Mouse (Mus musculus) splenic B cell, adult 2 months (primary cell): Measurements from ENCODE around the gene Efcab6.

Experiments used
- DNase-seq: peaks from one replicate; pipeline ENCODE4 v3.0.0-alpha.2; 2011; ENCODE audit warnings: low read depth, low spot score
- H3K27me3 ChIP-seq: 2 replicates; pipeline ENCODE4 v1.6.1; 2012; ENCODE audit warnings: mild to moderate bottlenecking, low read length, moderate library complexity, mixed read lengths; ENCODE audit not compliant: control insufficient read depth, poor library complexity, insufficient read depth, severe bottlenecking
- H3K36me3 ChIP-seq: 2 replicates; pipeline ENCODE4 v1.6.1; 2012; ENCODE audit warnings: mild to moderate bottlenecking, low read length, moderate library complexity, mixed read lengths; ENCODE audit not compliant: control insufficient read depth, poor library complexity, insufficient read depth, severe bottlenecking

Efcab6 gene

GRCm38 (mm10) chr15:83913028-83913714 lies 152.0 kb downstream of the Efcab6 start:
- no peaks in the 10 kb centered on the region for H3K36me3 ChIP-seq
- H3K27me3 ChIP-seq, result no peaks in the 10 kb centered on the region
- DNase-seq, result no peak

DNA sequence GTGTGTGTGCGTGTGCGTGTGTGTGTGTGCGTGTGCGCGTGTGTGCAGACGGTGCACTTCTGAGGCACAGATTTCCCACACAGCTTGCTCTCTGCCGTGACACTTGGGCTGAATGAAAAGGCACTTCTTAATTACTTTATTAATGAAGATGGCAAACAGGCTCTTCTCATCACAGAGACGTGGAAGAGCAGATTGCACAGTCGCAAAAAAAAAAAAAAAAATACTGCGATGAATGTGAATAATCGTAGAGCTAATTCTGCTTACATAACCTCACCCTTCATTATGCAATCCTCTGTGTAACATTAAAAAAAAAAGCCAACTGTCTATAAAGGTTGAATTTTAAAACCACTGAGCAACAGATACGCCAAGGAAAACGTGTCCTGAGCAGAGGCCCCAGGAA lies 158.7 kb downstream of the Efcab6 start:
- Histone ChIP-seq H3K36me3 (no peaks in the 10 kb centered on the region), H3K27me3 (no peaks in the 10 kb centered on the region)
- DNase-seq, result no peak

- Histone ChIP-seq H3K27me3 (no peaks in the 10 kb centered on the region), H3K36me3 (no peaks in the 10 kb centered on the region)
- DNase-seq, result no peak
Measured at GRCm38 (mm10) chr15:83897286-83897685, 167.9 kb downstream of the Efcab6 start.

- no peak for DNase-seq
- no peaks in the 10 kb centered on the region for H3K36me3 ChIP-seq
- H3K27me3 ChIP-seq, result no peaks in the 10 kb centered on the region
Measured at GRCm38 (mm10) chr15:83896011-83896410, 169.2 kb downstream of the Efcab6 start.

DNA sequence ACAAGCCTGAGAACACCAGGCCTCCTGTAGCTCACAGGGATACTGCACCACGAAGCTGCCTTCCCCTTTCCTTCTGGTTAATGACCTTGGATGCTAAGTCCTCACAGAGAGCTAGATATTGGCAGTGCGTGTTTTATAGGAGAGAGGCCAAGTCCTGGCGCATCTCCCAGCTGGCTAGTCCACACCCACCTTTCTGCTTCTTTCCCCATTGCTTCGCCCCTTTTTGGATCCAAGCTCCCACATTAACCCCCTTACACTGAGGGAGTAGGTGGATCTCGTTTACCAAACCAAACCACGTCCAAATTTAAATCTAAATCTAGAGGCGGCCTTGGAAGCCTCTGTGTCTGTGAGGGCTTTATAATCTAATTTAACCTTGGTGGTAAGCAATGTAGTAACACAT lies 170.9 kb downstream of the Efcab6 start:
- no peak for DNase-seq
- Histone ChIP-seq H3K36me3 (no peaks in the 10 kb centered on the region), H3K27me3 (no peaks in the 10 kb centered on the region)

DNA sequence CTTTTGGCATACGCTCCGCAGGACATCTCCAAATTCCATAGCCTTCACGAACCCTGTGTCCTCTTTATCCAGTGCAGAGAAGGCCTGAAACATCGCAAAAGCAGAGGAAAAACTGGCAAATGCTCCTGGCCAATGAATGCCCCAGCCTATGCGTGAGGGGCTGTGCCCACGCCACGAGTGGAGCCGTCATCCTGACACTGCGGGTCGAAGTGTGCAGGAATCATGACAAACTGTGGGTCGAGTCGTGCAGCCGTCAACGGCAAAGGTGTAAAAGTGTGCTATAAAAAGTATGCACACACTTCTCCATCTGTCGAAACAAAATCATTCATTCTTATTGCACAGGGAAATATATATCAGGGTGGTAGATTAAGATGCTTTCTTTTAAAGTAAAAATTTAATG lies 172.3 kb downstream of the Efcab6 start:
- DNase-seq, result no peak
- Histone ChIP-seq H3K36me3 (no peaks in the 10 kb centered on the region), H3K27me3 (no peaks in the 10 kb centered on the region)

- Histone ChIP-seq H3K36me3 (no peaks in the 10 kb centered on the region), H3K27me3 (no peaks in the 10 kb centered on the region)
- no peak for DNase-seq
Measured at GRCm38 (mm10) chr15:83884291-83884690, 180.9 kb downstream of the Efcab6 start.

- Histone ChIP-seq H3K36me3 (no peaks in the 10 kb centered on the region), H3K27me3 (no peaks in the 10 kb centered on the region)
- DNase-seq, result no peak
Measured at GRCm38 (mm10) chr15:83883821-83884220, 181.4 kb downstream of the Efcab6 start.

GRCm38 (mm10) chr15:83879845-83880244 lies 185.3 kb downstream of the Efcab6 start:
- no peak for DNase-seq
- no peaks in the 10 kb centered on the region for H3K36me3 ChIP-seq

GRCm38 (mm10) chr15:83877898-83878297 lies 187.3 kb downstream of the Efcab6 start:
- no peaks in the 10 kb centered on the region for H3K27me3 ChIP-seq
- DNase-seq, result no peak
- H3K36me3 ChIP-seq, result no peaks in the 10 kb centered on the region

More at GRCm38 (mm10) chr15:83879845-83880244, 185.3 kb downstream of the Efcab6 start:
- H3K27me3 ChIP-seq, result no peaks in the 10 kb centered on the region

GRCm38 (mm10) chr15:83877155-83877866 lies 187.9 kb downstream of the Efcab6 start:
- no peaks in the 10 kb centered on the region for H3K36me3 ChIP-seq

GRCm38 (mm10) chr15:83870936-83871335 lies 194.2 kb downstream of the Efcab6 start:
- Histone ChIP-seq H3K36me3 (no peaks in the 10 kb centered on the region), H3K27me3 (no peaks in the 10 kb centered on the region)
- no peak for DNase-seq

More at GRCm38 (mm10) chr15:83877155-83877866, 187.9 kb downstream of the Efcab6 start:
- DNase-seq, result no peak
- no peaks in the 10 kb centered on the region for H3K27me3 ChIP-seq

GRCm38 (mm10) chr15:83865626-83866025 lies 199.6 kb downstream of the Efcab6 start:
- DNase-seq, result no peak
- H3K36me3 ChIP-seq, result no peaks in the 10 kb centered on the region
- H3K27me3 ChIP-seq, result no peaks in the 10 kb centered on the region

GRCm38 (mm10) chr15:83857129-83857528 lies 208.1 kb downstream of the Efcab6 start:
- Histone ChIP-seq H3K27me3 (no peaks in the 10 kb centered on the region), H3K36me3 (no peaks in the 10 kb centered on the region)
- peak; percentile 18 for DNase-seq

DNA sequence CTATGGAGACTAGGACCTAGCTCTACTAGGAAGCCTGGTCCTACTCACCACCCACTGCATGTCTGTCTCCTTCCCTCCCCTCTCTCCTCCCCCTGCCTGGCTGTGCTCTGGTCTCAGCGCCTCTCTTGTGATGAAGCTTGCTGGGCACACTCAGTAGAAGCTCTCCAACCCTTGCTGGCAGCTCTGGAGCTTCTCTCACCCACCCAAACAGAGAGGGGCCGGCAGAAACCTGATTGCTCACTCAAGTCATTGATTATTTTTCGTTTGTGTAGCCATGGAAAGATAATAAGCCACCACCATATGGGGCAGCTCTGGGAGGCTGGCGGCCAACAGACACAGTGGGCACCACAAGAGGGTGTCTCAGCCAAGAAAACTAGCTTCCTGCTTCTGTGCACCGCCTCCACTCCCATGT lies 211.8 kb downstream of the Efcab6 start:
- Histone ChIP-seq H3K27me3 (no peaks in the 10 kb centered on the region), H3K36me3 (no peaks in the 10 kb centered on the region)
- DNase-seq, result no peak
